Mouse (Mus musculus): ENCODE measurements around the gene Otud7b. TPM values are rescaled to one million over a fixed set of nuclear protein-coding genes. Genes with fewer than 3 reads are reported as not detected.
A peak's percentile ranks its signal among the peaks of the same experiment; 100 is the strongest.

Gene Otud7b
- total and polyA plus RNA-seq, 2 experiments, result 5.9 to 8.9 TPM

DNA sequence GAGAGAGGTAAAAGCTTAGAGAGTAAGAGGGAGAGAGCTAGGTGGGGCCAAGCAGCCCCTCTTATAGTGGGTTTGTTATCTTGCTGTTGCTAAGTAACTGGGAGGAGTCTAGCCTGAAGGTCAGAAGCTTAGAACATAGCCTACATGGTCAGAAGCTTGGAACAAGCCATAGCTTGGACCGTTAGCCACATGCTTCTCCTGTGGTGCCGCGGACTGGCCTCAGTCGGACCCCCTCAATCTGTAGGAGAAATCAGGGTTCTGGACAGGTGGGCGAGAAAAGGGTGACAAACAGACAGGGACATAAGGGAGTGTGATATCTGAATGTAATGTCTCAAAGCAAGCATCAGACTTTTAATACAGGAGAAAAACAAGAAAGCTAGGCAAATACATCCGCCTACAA, 35.3 kb upstream of the Otud7b start:
- Histone ChIP-seq H3K4me3 (ENCODE audit: insufficient read depth, low read depth, low read length) (no peak overlapping the region), H3K27ac (replicated peaks; ENCODE audit: insufficient read depth, low read depth, low read length) (no peak overlapping the region), H3K79me2 (ENCODE audit: control insufficient read depth, insufficient read depth, low read length) (no peaks in the 10 kb centered on the region), H3K27me3 (ENCODE audit: control insufficient read depth, insufficient read depth, low read length) (no peaks in the 10 kb centered on the region), H3K36me3 (ENCODE audit: control insufficient read depth, insufficient read depth, low read length) (no peaks in the 10 kb centered on the region), H3K9ac (ENCODE audit: low read depth, low read length) (no peak overlapping the region), H3K4me1 (ENCODE audit: control insufficient read depth, insufficient read depth, low read length) (no peaks in the 10 kb centered on the region; the same call in 1 of the 2 replicates)
- 95% methylated on average over 6 of the region's 6 CpGs for WGBS
- no peak for DNase-seq (ENCODE audit: extremely low read depth, low read depth, low spot score)
- TF ChIP-seq CTCF (IDR thresholded peaks at IDR 0.05; ENCODE audit: low read depth, low read length), result no peak
- TF ChIP-seq POLR2A (IDR thresholded peaks at IDR 0.05; ENCODE audit: extremely low read depth, insufficient read depth, low read length), result no peak

DNA sequence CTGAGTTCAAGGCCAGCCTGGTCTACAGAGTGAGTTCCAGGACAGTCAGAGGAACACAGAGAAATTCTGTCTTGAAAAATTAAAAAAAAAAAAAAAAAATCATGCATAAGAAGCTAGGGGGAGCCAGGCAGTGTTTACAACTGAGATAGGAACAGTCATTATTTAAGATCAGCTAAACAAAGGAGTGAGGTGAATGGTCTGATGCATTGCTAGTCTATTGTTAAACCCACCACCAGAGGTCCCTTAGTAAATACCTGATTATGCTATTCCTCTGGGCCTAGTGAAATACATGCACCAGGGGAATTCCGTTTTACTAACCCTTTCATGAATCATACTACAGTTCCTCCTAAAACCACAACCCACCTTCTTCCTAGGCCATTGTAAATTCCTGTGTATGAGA, 34.8 kb upstream of the Otud7b start:
- TF ChIP-seq POLR2A (IDR thresholded peaks at IDR 0.05; ENCODE audit: extremely low read depth, insufficient read depth, low read length), result no peak
- TF ChIP-seq CTCF (IDR thresholded peaks at IDR 0.05; ENCODE audit: low read depth, low read length), result no peak
- no peaks in the 10 kb centered on the region; the same call in 1 of the 2 replicates for H3K4me1 ChIP-seq (ENCODE audit: control insufficient read depth, insufficient read depth, low read length)
- H3K36me3 ChIP-seq (ENCODE audit: control insufficient read depth, insufficient read depth, low read length), result no peaks in the 10 kb centered on the region
- H3K79me2 ChIP-seq (ENCODE audit: control insufficient read depth, insufficient read depth, low read length), result no peaks in the 10 kb centered on the region
- no peaks in the 10 kb centered on the region for H3K27me3 ChIP-seq (ENCODE audit: control insufficient read depth, insufficient read depth, low read length)
- WGBS, result 67% methylated on average over 1 of the region's 1 CpGs
- no peak overlapping the region for H3K27ac ChIP-seq (replicated peaks; ENCODE audit: insufficient read depth, low read depth, low read length)
- DNase-seq (ENCODE audit: extremely low read depth, low read depth, low spot score), result no peak
- no peak overlapping the region for H3K4me3 ChIP-seq (ENCODE audit: insufficient read depth, low read depth, low read length)
- no peak overlapping the region for H3K9ac ChIP-seq (ENCODE audit: low read depth, low read length)

DNA sequence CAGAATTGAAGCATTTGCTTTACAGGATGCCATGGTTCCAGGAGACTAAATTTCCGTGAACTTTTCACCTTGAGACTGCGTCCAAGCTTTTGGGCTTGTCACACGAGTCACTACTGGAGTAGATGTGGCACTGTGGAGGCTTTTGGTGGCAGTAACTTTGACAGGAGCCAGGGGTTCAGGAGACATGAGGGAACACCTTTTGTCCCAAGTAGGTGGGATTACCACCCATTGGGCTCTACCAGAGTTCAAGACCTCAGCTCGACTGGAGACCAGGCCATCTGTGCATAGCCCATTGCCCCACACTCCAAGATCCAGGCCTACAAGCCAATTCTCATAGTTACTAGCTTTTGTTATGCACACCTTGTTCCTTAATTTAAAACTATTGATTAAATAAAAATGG, 34.1 kb upstream of the Otud7b start:
- Histone ChIP-seq H3K27ac (replicated peaks; ENCODE audit: insufficient read depth, low read depth, low read length) (no peak overlapping the region), H3K4me1 (ENCODE audit: control insufficient read depth, insufficient read depth, low read length) (no peaks in the 10 kb centered on the region; the same call in 1 of the 2 replicates), H3K36me3 (ENCODE audit: control insufficient read depth, insufficient read depth, low read length) (no peaks in the 10 kb centered on the region), H3K27me3 (ENCODE audit: control insufficient read depth, insufficient read depth, low read length) (no peaks in the 10 kb centered on the region), H3K79me2 (ENCODE audit: control insufficient read depth, insufficient read depth, low read length) (no peaks in the 10 kb centered on the region), H3K9ac (ENCODE audit: low read depth, low read length) (no peak overlapping the region), H3K4me3 (ENCODE audit: insufficient read depth, low read depth, low read length) (no peak overlapping the region)
- WGBS, result 91% methylated on average over 4 of the region's 4 CpGs
- TF ChIP-seq POLR2A (IDR thresholded peaks at IDR 0.05; ENCODE audit: extremely low read depth, insufficient read depth, low read length), result no peak
- TF ChIP-seq CTCF (IDR thresholded peaks at IDR 0.05; ENCODE audit: low read depth, low read length), result no peak
- DNase-seq (ENCODE audit: extremely low read depth, low read depth, low spot score), result no peak

DNA sequence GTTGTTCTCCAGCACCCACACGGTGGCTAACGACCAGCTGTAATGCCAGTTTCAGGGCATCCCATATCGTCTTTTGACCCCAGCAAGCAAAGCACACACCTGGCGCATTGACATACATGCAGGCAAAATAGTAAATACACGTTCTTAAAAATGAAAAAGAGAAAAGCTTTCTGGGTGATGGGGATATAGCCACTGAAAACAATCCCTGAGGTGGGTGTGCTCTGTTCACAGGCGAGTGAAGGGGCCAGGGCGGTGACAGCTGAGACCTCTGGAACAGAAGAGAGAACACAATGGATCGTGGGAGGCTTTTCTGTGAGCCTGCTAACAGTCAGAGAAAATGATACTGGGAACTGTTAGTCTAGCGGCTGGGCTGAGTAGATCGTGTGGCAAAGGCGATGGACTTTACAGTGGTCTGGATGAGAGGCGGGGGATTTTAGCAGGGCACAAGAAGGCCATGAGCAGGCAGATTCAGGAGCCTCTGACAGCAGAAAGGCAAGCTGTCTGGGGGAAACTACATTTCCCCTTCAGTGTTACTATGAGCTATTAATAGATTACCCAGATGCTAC, 31.3 kb upstream of the Otud7b start:
- no peaks in the 10 kb centered on the region for H3K4me1 ChIP-seq (ENCODE audit: control insufficient read depth, insufficient read depth, low read length)
- 83% methylated on average over 12 of the region's 12 CpGs for WGBS
- no peak overlapping the region for H3K27ac ChIP-seq (replicated peaks; ENCODE audit: insufficient read depth, low read depth, low read length)
- DNase-seq (ENCODE audit: extremely low read depth, low read depth, low spot score), result no peak
- H3K27me3 ChIP-seq (ENCODE audit: control insufficient read depth, insufficient read depth, low read length), result no peaks in the 10 kb centered on the region
- no peaks in the 10 kb centered on the region for H3K79me2 ChIP-seq (ENCODE audit: control insufficient read depth, insufficient read depth, low read length)
- no peaks in the 10 kb centered on the region for H3K36me3 ChIP-seq (ENCODE audit: control insufficient read depth, insufficient read depth, low read length)
- H3K4me3 ChIP-seq (ENCODE audit: insufficient read depth, low read depth, low read length), result no peak overlapping the region
- H3K9ac ChIP-seq (ENCODE audit: low read depth, low read length), result no peak overlapping the region
- TF ChIP-seq POLR2A (IDR thresholded peaks at IDR 0.05; ENCODE audit: extremely low read depth, insufficient read depth, low read length), result no peak
- no peak for TF ChIP-seq CTCF (IDR thresholded peaks at IDR 0.05; ENCODE audit: low read depth, low read length)

DNA sequence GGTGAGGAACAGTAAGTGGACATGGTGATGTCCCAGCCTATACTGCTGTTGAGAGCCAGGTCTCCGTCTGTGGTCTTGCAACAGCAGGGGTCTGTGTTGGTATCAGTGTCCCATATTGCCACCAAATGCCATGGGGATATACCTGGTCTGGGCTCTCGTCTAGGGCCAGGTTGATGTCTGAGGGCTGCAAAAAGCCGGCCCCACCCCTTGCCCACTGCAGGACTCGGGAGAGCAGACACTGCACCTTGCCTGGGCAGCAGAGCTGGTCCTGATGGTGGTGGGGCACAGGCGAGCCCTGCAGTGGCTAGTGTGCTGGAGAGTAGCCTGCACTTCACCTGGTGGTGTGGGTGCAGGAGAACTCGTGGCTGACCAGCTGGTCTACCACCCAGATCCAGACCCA, 26.3 kb upstream of the Otud7b start:
- peaks cover 1% of the 10 kb centered on the region; the same call in 1 of the 2 replicates for H3K4me1 ChIP-seq (ENCODE audit: control insufficient read depth, insufficient read depth, low read length)
- H3K79me2 ChIP-seq (ENCODE audit: control insufficient read depth, insufficient read depth, low read length), result no peaks in the 10 kb centered on the region
- H3K4me3 ChIP-seq (ENCODE audit: insufficient read depth, low read depth, low read length), result no peak overlapping the region
- TF ChIP-seq POLR2A (IDR thresholded peaks at IDR 0.05; ENCODE audit: extremely low read depth, insufficient read depth, low read length) (no peak), CTCF (IDR thresholded peaks at IDR 0.05; ENCODE audit: low read depth, low read length) (no peak)
- no peak overlapping the region for H3K9ac ChIP-seq (ENCODE audit: low read depth, low read length)
- 89% methylated on average over 6 of the region's 6 CpGs for WGBS
- H3K27ac ChIP-seq (replicated peaks; ENCODE audit: insufficient read depth, low read depth, low read length), result no peak overlapping the region
- H3K36me3 ChIP-seq (ENCODE audit: control insufficient read depth, insufficient read depth, low read length), result no peaks in the 10 kb centered on the region
- H3K27me3 ChIP-seq (ENCODE audit: control insufficient read depth, insufficient read depth, low read length), result no peaks in the 10 kb centered on the region
- DNase-seq (ENCODE audit: extremely low read depth, low read depth, low spot score), result no peak

DNA sequence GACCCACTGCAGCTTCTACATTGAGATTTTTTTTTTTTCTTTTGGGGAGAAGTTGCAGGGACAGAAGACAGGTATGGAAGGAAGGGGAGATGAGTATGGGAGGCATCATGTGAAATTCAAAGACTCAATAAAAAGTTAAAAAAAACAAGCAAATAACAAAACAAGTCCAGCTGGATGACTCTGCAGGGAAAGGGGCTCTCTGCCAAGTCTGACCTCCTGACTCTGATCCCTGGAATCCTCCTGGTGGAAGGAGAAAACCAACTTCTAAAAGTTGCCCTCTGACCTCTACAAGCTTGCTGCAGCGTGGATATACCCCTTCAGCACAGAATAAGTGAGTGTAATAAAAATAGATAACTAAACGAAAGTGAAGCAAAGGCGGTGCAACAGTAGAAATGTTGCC, 25.6 kb upstream of the Otud7b start:
- H3K36me3 ChIP-seq (ENCODE audit: control insufficient read depth, insufficient read depth, low read length), result no peaks in the 10 kb centered on the region
- no peak overlapping the region for H3K4me3 ChIP-seq (ENCODE audit: insufficient read depth, low read depth, low read length)
- H3K27me3 ChIP-seq (ENCODE audit: control insufficient read depth, insufficient read depth, low read length), result no peaks in the 10 kb centered on the region
- WGBS, result 18% methylated on average over 3 of the region's 3 CpGs
- no peak for TF ChIP-seq CTCF (IDR thresholded peaks at IDR 0.05; ENCODE audit: low read depth, low read length)
- no peak for TF ChIP-seq POLR2A (IDR thresholded peaks at IDR 0.05; ENCODE audit: extremely low read depth, insufficient read depth, low read length)
- peak; percentile 55 for DNase-seq (ENCODE audit: extremely low read depth, low read depth, low spot score)
- H3K9ac ChIP-seq (ENCODE audit: low read depth, low read length), result no peak overlapping the region
- no peak overlapping the region for H3K27ac ChIP-seq (replicated peaks; ENCODE audit: insufficient read depth, low read depth, low read length)
- H3K79me2 ChIP-seq (ENCODE audit: control insufficient read depth, insufficient read depth, low read length), result no peaks in the 10 kb centered on the region
- peaks cover 2% of the 10 kb centered on the region; the same call in 1 of the 2 replicates for H3K4me1 ChIP-seq (ENCODE audit: control insufficient read depth, insufficient read depth, low read length)
